Mouse (Mus musculus) cortical plate, adult 2 months (tissue): ENCODE results near the gene Map2k3.
A peak's percentile ranks its signal among the peaks of the same experiment; 100 is the strongest.

Experiments used
- CTCF ChIP-seq: fragments of 200-500 bp; IDR thresholded peaks from 2 replicates; pipeline ENCODE4 v1.5.1; 2011; ENCODE audit warnings: mild to moderate bottlenecking, control low read depth, low read length; ENCODE audit not compliant: insufficient read depth; ENCODE audit errors: extremely low read depth
- POLR2A ChIP-seq: fragments of 200-500 bp; IDR thresholded peaks from 2 replicates; pipeline ENCODE4 v1.6.1; 2011; ENCODE audit warnings: mild to moderate bottlenecking, low read length, control low read depth; ENCODE audit not compliant: insufficient read depth; ENCODE audit errors: extremely low read depth

- TF ChIP-seq CTCF (peak; percentile 74), POLR2A (no peak)
Measured at GRCm38 (mm10) chr11:60953803-60954202, 22.0 kb downstream of the Map2k3 start.
